Mouse (Mus musculus) forebrain, embryonic 10.5 days (tissue): Measurements from ENCODE around the gene Mtcl1. TPM values are rescaled to one million over a fixed set of nuclear protein-coding genes. Genes with fewer than 3 reads are reported as not detected.
"Not testable (repeated sequence)": the region's sequence is repeated elsewhere in the genome, so short reads cannot be mapped to it uniquely, and the experiment has no call there.

Experiments used
- DNase-seq: peaks from one replicate; pipeline ENCODE4 v3.0.0-alpha.2; 2017; ENCODE audit warnings: low spot score; ENCODE audit errors: extremely low spot score
- H3K27ac ChIP-seq: fragments of 300-500 bp; sonication (generic); 2 replicates; pipeline ENCODE4 v1.5.1; 2016; ENCODE audit warnings: mild to moderate bottlenecking
- H3K27me3 ChIP-seq: fragments of 300-500 bp; sonication (generic); 2 replicates; pipeline ENCODE4 v1.6.1; 2016; ENCODE audit warnings: mild to moderate bottlenecking; ENCODE audit not compliant: poor library complexity, severe bottlenecking
- H3K36me3 ChIP-seq: fragments of 300-500 bp; sonication (generic); replicated peaks from 2 replicates; pipeline ENCODE4 v1.6.1; 2016; ENCODE audit warnings: mild to moderate bottlenecking, moderate library complexity
- H3K4me1 ChIP-seq: fragments of 300-500 bp; sonication (generic); 2 replicates; pipeline ENCODE4 v1.6.1; 2016
- H3K4me3 ChIP-seq: fragments of 300-500 bp; sonication (generic); 2 replicates; pipeline ENCODE4 v1.5.1; 2016; ENCODE audit warnings: mild to moderate bottlenecking, moderate library complexity
- H3K9me3 ChIP-seq: fragments of 300-500 bp; sonication (generic); 2 replicates; pipeline ENCODE4 v1.6.1; 2016; ENCODE audit warnings: mild to moderate bottlenecking, moderate library complexity
- WGBS: fragments of 180-500 bp; shearing (Covaris S2); methylation state at CpG from one replicate; pipeline ENCODE4 v1.1.7; 2016; 5-methylcytosine and 5-hydroxymethylcytosine counted together
- polyA plus RNA-seq: library from polyadenylated mRNA; unstranded; fragments of >200 nt; fragmentation: Nextera tagmentation; extraction: Ambion mirVana; gene quantifications from 2 replicates; pipeline ENCODE4 v1.2.1, GENCODE M21; 2016

Gene Mtcl1
- polyA plus RNA-seq, 1 experiment from 2014 or later = 28.4 TPM

- H3K27me3 ChIP-seq = peaks cover 23% of the 10 kb centered on the region
- H3K4me1 ChIP-seq = peaks cover 96% of the 10 kb centered on the region
- no peaks in the 10 kb centered on the region for H3K36me3 ChIP-seq
- peak overlapping the region; percentile 21; the same call in 1 of the 2 replicates for H3K4me3 ChIP-seq
- peak overlapping the region; percentile 80 for H3K27ac ChIP-seq
- no peaks in the 10 kb centered on the region for H3K9me3 ChIP-seq
- no peak for DNase-seq
- 41% methylated on average over 9 of the region's 9 CpGs for WGBS
These were observed 5.4 kb downstream of the Mtcl1 start for GRCm38 (mm10) chr17:66444059-66444700.

DNA sequence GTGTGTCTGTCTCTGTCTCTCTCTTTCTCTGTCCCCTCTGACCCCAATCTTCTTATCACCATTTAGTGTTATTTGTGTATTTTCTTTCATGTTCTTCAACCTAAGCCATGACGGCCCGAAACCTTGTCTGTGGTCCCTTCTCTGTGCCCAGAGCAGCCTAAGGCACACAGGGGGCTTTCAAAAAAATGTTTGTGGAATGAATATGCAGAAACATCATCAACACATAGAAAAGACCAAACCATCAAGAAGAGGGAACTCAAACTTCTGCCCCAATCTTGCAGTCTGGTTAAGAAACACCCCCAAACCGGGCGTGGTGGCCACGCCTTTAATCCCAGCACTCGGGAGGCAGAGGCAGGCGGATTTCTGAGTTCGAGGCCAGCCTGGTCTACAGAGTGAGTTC is 9.7 kb downstream of the Mtcl1 start:
- peaks cover 34% of the 10 kb centered on the region for H3K36me3 ChIP-seq
- no peaks in the 10 kb centered on the region for H3K27me3 ChIP-seq
- H3K27ac ChIP-seq = peak overlapping the region; percentile 69
- 55% methylated on average over 8 of the region's 8 CpGs for WGBS
- H3K9me3 ChIP-seq = no peaks in the 10 kb centered on the region
- no peak for DNase-seq
- peak overlapping the region; percentile 3; the same call in 1 of the 2 replicates for H3K4me3 ChIP-seq
- peaks cover 91% of the 10 kb centered on the region for H3K4me1 ChIP-seq

- Histone ChIP-seq H3K27me3 (no peaks in the 10 kb centered on the region), H3K4me3 (peak overlapping the region; percentile 20; the same call in 1 of the 2 replicates), H3K4me1 (peaks cover 84% of the 10 kb centered on the region), H3K36me3 (peaks cover 41% of the 10 kb centered on the region), H3K9me3 (no peaks in the 10 kb centered on the region), H3K27ac (peak overlapping the region; percentile 83)
- peak; percentile 59 for DNase-seq
- WGBS = 4% methylated on average over 11 of the region's 11 CpGs
These were observed 10.3 kb downstream of the Mtcl1 start for GRCm38 (mm10) chr17:66439051-66439753.

DNA sequence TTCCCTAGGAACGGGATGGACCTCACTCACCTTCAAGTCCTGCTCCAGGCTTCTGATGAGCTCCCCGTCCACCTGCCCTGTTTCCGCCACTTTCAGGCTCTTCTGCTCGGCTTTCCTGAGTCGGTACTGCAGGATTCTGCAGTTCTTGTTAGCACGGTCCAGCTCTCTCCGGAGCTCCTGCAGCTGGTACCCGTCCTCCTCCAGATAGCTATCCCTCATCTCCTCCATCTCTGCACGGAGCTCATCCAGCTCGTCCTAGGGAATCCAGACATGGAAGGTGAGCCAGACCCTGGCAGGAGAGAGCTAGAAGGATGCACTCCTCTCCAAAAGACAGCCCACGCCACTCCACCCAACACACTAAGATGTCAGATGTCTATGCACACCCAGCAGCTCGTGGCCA is 11.4 kb downstream of the Mtcl1 start:
- H3K27ac ChIP-seq = peak overlapping the region; percentile 83
- no peaks in the 10 kb centered on the region for H3K27me3 ChIP-seq
- peak overlapping the region; percentile 20; the same call in 1 of the 2 replicates for H3K4me3 ChIP-seq
- WGBS = 76% methylated on average over 12 of the region's 12 CpGs
- H3K4me1 ChIP-seq = peaks cover 78% of the 10 kb centered on the region
- no peak for DNase-seq
- no peaks in the 10 kb centered on the region for H3K9me3 ChIP-seq
- H3K36me3 ChIP-seq = peaks cover 51% of the 10 kb centered on the region

DNA sequence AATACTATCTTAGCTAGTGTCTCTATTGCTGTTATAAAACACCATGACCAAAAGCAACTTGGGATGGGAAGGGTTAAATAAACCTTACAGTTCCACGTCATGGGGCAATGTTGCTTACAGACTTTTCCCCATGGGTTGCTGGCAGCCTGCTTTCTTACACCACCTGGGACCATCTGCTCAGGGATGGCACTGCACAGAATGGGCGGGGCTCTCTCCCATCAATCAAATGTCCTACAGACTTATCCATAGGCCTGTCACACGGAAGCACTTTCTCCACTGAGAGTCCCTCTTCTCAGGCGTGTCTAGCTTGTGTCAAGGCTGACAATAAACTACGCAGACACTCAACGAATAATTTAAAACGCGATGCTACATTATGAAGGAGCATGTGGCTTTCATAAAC is 12.7 kb downstream of the Mtcl1 start:
- no peak for DNase-seq
- Histone ChIP-seq H3K9me3 (no peaks in the 10 kb centered on the region), H3K27ac (no peak overlapping the region; the same call in 1 of the 2 replicates), H3K27me3 (no peaks in the 10 kb centered on the region), H3K4me3 (no peak overlapping the region), H3K4me1 (peaks cover 69% of the 10 kb centered on the region), H3K36me3 (peaks cover 62% of the 10 kb centered on the region)
- WGBS = 90% methylated on average over 8 of the region's 8 CpGs

DNA sequence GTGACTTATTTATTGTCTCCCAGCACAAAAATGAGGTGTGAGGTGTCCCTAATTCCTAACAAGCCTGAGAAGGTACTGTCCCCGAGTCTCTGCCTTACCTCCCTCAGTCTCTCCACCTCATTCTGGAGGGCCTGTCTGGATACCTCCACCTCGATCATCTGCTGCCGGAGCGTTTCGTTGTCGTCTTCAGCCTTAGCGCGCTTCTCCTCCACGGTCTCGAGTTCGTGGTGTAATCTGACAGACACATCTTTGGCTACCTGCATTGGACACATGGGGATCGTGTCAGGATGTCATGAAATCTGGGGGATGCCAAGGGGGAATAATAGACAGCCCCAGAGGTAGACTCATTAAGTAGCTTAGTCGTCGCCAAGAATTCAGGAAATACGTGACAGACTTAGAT is 13.6 kb downstream of the Mtcl1 start:
- Histone ChIP-seq H3K4me3 (no peak overlapping the region), H3K36me3 (peaks cover 65% of the 10 kb centered on the region), H3K27ac (0 out of 2 replicates have a peak overlapping the region, but pooled peaks have one; percentile 48), H3K9me3 (no peaks in the 10 kb centered on the region), H3K4me1 (peaks cover 61% of the 10 kb centered on the region), H3K27me3 (no peaks in the 10 kb centered on the region)
- no peak for DNase-seq
- WGBS = 90% methylated on average over 15 of the region's 15 CpGs

DNA sequence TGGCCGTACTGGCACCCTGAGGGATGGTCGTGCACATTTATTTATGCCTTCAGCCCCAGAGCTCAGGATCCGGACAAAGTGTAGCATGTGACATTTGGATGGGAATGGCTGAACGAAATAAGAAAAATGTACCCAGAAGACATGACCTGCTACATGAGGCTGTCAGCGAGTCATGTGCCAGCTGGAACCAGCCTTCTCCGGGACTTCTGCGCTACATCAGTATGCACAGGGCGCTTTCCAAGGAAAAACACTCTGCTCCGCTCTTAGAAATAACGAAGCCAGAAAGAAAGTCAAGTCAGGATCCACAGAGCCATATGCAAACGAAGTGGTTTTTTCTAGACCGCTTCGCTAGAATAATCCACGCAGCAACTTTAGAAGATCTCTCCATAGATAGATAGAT is 14.5 kb downstream of the Mtcl1 start:
- Histone ChIP-seq H3K4me3 (no peak overlapping the region), H3K4me1 (peaks cover 53% of the 10 kb centered on the region), H3K36me3 (peaks cover 75% of the 10 kb centered on the region), H3K27me3 (no peaks in the 10 kb centered on the region), H3K9me3 (no peaks in the 10 kb centered on the region), H3K27ac (no peak overlapping the region)
- WGBS = 94% methylated on average over 14 of the region's 14 CpGs
- no peak for DNase-seq

DNA sequence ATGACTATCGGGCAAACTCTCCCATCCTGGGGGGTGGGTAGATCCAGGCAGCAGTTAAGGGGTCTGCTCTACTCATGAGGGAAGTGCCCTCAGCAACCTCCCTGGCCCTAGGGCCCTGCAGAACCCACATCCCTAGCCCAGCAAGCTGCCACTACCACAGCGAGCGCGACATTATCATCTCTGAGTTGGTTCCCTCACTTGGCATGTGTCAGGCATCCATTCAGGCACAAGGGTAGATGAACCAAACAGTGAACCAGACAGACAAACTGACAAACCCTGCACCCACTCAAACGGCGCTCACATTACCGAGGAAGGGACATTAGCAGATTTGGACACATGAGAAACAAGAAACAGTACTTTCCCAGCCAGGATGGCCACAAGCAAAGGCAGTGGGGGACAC is 15.0 kb downstream of the Mtcl1 start:
- no peak for DNase-seq
- Histone ChIP-seq H3K9me3 (no peaks in the 10 kb centered on the region), H3K27me3 (no peaks in the 10 kb centered on the region), H3K4me3 (no peak overlapping the region), H3K4me1 (peaks cover 49% of the 10 kb centered on the region), H3K27ac (0 out of 2 replicates have a peak overlapping the region, but pooled peaks have one; percentile 5), H3K36me3 (peaks cover 78% of the 10 kb centered on the region)
- WGBS = 94% methylated on average over 7 of the region's 7 CpGs

DNA sequence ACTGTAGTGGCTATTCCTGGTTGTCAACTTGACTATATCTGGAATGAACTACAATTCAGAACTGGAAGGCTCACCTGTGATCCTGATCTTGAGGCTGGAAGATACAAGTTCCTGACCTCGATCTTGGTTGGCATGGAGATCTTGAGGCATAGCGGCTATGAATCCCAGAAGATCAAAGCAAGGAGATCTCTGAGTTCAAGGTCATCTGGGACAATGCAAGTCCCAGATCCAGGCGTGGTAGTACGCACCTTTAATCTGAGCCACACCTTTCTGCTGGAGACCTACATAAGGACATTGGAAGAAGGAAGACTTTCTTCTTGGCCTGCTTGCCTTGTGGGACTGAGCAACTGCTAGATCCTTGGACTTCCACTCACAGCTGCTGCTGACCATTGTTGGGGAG is 24.9 kb downstream of the Mtcl1 start:
- 96% methylated on average over 4 of the region's 4 CpGs for WGBS
- H3K27me3 ChIP-seq, H3K4me3 ChIP-seq, DNase-seq, H3K4me1 ChIP-seq, H3K27ac ChIP-seq, H3K9me3 ChIP-seq: not testable (repeated sequence)
- H3K36me3 ChIP-seq = peaks cover 87% of the 10 kb centered on the region

DNA sequence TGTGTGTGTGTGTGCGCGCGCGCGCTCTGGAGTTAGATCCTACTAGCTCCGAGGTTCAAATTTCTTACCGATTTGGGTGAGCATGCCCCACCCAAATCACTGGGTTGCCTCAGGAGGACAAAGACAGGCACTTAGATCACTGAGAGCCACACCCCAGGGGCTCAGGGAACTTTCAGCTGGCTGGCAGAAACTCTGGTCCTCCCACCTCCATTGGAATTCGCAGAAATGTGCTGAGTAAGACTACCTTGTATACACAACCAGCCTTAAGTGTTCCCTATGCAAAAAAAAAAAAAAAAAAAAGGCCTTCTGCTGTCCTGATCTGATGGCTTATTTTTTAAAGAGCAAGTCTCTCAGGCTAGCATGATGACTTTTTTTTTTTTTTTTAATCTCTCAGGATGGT is 30.1 kb downstream of the Mtcl1 start:
- H3K4me3 ChIP-seq = no peak overlapping the region
- no peaks in the 10 kb centered on the region for H3K9me3 ChIP-seq
- H3K27ac ChIP-seq = 0 out of 2 replicates have a peak overlapping the region, but pooled peaks have one; percentile 35
- DNase-seq = no peak
- H3K4me1 ChIP-seq = peaks cover 48% of the 10 kb centered on the region
- H3K27me3 ChIP-seq = peaks cover 9% of the 10 kb centered on the region; the same call in 1 of the 2 replicates
- 60% methylated on average over 8 of the region's 8 CpGs for WGBS
- H3K36me3 ChIP-seq = peaks cover 41% of the 10 kb centered on the region

DNA sequence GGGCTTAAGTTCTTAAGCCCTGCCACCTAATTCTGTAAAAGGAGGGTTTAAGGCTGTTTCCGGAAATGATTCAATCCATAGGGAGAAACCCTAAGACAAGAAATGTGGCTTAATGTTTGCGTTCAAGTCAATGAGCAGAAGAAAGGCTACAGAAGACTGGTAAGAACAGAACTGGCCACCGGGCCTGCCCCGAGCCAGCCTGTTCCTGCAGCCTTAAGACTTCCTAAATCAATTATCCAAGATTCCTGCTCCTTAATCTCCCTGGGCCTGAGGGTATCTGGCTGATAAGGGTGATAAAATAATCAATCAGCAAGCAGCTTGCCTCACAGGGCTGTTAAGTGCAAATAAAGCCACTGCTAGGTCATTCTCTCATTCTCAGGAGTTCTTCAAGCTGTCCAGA is 31.8 kb downstream of the Mtcl1 start:
- Histone ChIP-seq H3K4me1 (peaks cover 63% of the 10 kb centered on the region), H3K9me3 (no peaks in the 10 kb centered on the region), H3K4me3 (peak overlapping the region; percentile 34; the same call in 1 of the 2 replicates), H3K36me3 (peaks cover 24% of the 10 kb centered on the region), H3K27ac (peak overlapping the region; percentile 74), H3K27me3 (peaks cover 9% of the 10 kb centered on the region; the same call in 1 of the 2 replicates)
- WGBS = 16% methylated on average over 4 of the region's 4 CpGs
- no peak for DNase-seq

DNA sequence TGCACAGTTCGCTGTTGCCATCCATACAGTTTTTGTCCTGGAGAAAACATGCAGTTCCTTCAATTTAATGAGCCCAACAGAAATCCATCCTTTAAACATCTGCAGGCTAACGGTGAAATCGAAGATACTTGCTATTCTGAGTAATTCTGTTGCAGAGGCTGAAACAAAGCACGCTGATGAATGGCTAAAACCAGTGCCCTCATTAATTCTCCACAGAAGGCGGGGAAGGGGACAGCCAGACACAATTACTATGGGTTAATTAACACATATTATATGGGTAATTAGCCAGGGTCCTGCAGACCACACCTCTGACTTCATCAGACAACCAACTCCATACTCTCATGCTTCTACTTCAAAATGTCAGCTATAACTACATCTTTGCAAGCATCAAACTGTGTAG is 32.2 kb downstream of the Mtcl1 start:
- 41% methylated on average over 5 of the region's 5 CpGs for WGBS
- H3K27ac ChIP-seq = peak overlapping the region; percentile 74
- H3K9me3 ChIP-seq = no peaks in the 10 kb centered on the region
- DNase-seq = no peak
- peaks cover 21% of the 10 kb centered on the region for H3K36me3 ChIP-seq
- peaks cover 9% of the 10 kb centered on the region; the same call in 1 of the 2 replicates for H3K27me3 ChIP-seq
- peaks cover 68% of the 10 kb centered on the region for H3K4me1 ChIP-seq
- H3K4me3 ChIP-seq = peak overlapping the region; percentile 34; the same call in 1 of the 2 replicates

DNA sequence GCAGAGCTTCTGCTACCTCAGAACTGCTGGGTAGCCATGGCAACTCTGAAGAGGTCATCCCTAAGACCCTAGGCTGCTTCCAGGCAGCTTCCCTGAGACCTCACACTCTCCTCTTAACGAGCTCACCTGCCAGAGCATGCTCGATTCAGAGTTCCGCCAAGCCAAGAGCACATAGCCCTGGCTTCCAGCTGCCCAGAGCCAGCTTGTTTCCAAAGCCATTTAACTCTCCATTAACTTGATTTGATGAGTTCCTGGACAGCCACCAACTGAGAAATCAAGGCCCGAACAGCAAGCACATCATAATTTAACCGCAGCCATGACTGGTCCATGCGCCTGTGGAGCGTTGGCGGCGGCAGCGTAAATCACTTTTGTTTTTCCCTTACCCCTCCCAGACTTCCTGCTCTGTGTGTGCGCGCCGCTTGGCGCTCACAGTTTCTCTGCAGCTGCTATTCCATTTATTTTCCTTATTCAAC is 32.7 kb downstream of the Mtcl1 start:
- H3K27me3 ChIP-seq = peaks cover 9% of the 10 kb centered on the region; the same call in 1 of the 2 replicates
- WGBS = 28% methylated on average over 14 of the region's 14 CpGs
- H3K4me3 ChIP-seq = peak overlapping the region; percentile 34; the same call in 1 of the 2 replicates
- H3K36me3 ChIP-seq = peaks cover 17% of the 10 kb centered on the region
- H3K27ac ChIP-seq = peak overlapping the region; percentile 74
- H3K9me3 ChIP-seq = no peaks in the 10 kb centered on the region
- peaks cover 72% of the 10 kb centered on the region for H3K4me1 ChIP-seq
- peak; percentile 47 for DNase-seq
